Mouse (Mus musculus) hematopoietic stem cell, adult 5-6 weeks (primary cell): ENCODE measurements around the gene Cbx7. TPM values are rescaled to one million over a fixed set of nuclear protein-coding genes. Genes with fewer than 3 reads are reported as not detected.

ENCODE experiments used
- ATAC-seq, 2 experiments: fragments of 125-278 bp in 1 of 2; replicated peaks in 1 of 2; 2 replicates each; pipeline ENCODE4 v1.8.0; 2016 to 2017; ENCODE audit warnings: inconsistent platforms in 2 of 2, mild to moderate bottlenecking in 2 of 2, moderate number of reproducible peaks in 2 of 2, low read depth in 1 of 2, moderate TSS enrichment in 1 of 2; ENCODE audit not compliant: low FRiP score in 2 of 2, poor library complexity in 2 of 2, severe bottlenecking in 2 of 2, insufficient read depth in 1 of 2, low TSS enrichment in 1 of 2
- total RNA-seq: library from RNA; stranded (forward); fragments of 172-1452, 232-1000 nt; gene quantifications from 2 replicates; pipeline ENCODE4 v1.2.3, GENCODE M21; 2017

The Cbx7 gene
- total RNA-seq, 1 experiment from 2014 or later, result 12.6 TPM

GRCm38 (mm10) chr15:79935654-79936373 is 35.1 kb downstream of the Cbx7 start:
- ATAC-seq, result no peak

GRCm38 (mm10) chr15:79934776-79935175 is 36.1 kb downstream of the Cbx7 start:
- no peak for ATAC-seq

- ATAC-seq, result no peak
Observed at GRCm38 (mm10) chr15:79933670-79934514, 37.0 kb downstream of the Cbx7 start.

GRCm38 (mm10) chr15:79933052-79933669 is 37.8 kb downstream of the Cbx7 start:
- ATAC-seq, result no peak

- peak; percentile 50 to 68 for ATAC-seq
Observed at GRCm38 (mm10) chr15:79932323-79932987, 38.5 kb downstream of the Cbx7 start.

- ATAC-seq, result no peak
Observed at GRCm38 (mm10) chr15:79931496-79932141, 39.3 kb downstream of the Cbx7 start.

GRCm38 (mm10) chr15:79929734-79930133 is 41.2 kb downstream of the Cbx7 start:
- no peak for ATAC-seq

GRCm38 (mm10) chr15:79928736-79929135 is 42.2 kb downstream of the Cbx7 start:
- no peak for ATAC-seq

GRCm38 (mm10) chr15:79928316-79928715 is 42.6 kb downstream of the Cbx7 start:
- no peak for ATAC-seq

GRCm38 (mm10) chr15:79927637-79928122 is 43.2 kb downstream of the Cbx7 start:
- peak; percentile 87 to 88 for ATAC-seq

- no peak for ATAC-seq
Observed at GRCm38 (mm10) chr15:79926856-79927416, 44.0 kb downstream of the Cbx7 start.

- no peak for ATAC-seq
Observed at GRCm38 (mm10) chr15:79919787-79920186, 51.1 kb downstream of the Cbx7 start.

- ATAC-seq, result no peak
Observed at GRCm38 (mm10) chr15:79918485-79918884, 52.4 kb downstream of the Cbx7 start.

GRCm38 (mm10) chr15:79917111-79917720 is 53.7 kb downstream of the Cbx7 start:
- ATAC-seq, result no peak

GRCm38 (mm10) chr15:79916150-79916549 is 54.8 kb downstream of the Cbx7 start:
- ATAC-seq, result no peak

GRCm38 (mm10) chr15:79914357-79914756 is 56.6 kb downstream of the Cbx7 start:
- no peak for ATAC-seq
